Mouse (Mus musculus): Measurements from ENCODE around the gene Pdcd11.

GRCm38 (mm10) chr19:47175472-47175871 lies 84.9 kb downstream of the Pdcd11 start:
- TF ChIP-seq CTCF (IDR thresholded peaks at IDR 0.05; ENCODE audit: borderline replicate concordance, insufficient read depth, low read depth, low read length), result no peak
- no peak for TF ChIP-seq POLR2A (IDR thresholded peaks at IDR 0.05; ENCODE audit: borderline replicate concordance, insufficient read depth, low read length)

Measured in cerebellum, adult 2 months (tissue).